Mouse (Mus musculus) testis, adult 2 months (tissue): Measurements from ENCODE around the gene Zcchc9.

Experiments
- CTCF ChIP-seq: fragments of 200-500 bp; IDR thresholded peaks from 2 replicates; pipeline ENCODE4 v1.5.1; 2012; ENCODE audit warnings: low read depth, mild to moderate bottlenecking, inconsistent platforms, low read length, moderate library complexity; ENCODE audit not compliant: control insufficient read depth, insufficient read depth, insufficient replicate concordance
- POLR2A ChIP-seq: fragments of 200-500 bp; IDR thresholded peaks from 2 replicates; pipeline ENCODE4 v1.6.1; 2012; ENCODE audit warnings: low read depth, mild to moderate bottlenecking, inconsistent platforms, low read length, moderate library complexity; ENCODE audit not compliant: control insufficient read depth

DNA sequence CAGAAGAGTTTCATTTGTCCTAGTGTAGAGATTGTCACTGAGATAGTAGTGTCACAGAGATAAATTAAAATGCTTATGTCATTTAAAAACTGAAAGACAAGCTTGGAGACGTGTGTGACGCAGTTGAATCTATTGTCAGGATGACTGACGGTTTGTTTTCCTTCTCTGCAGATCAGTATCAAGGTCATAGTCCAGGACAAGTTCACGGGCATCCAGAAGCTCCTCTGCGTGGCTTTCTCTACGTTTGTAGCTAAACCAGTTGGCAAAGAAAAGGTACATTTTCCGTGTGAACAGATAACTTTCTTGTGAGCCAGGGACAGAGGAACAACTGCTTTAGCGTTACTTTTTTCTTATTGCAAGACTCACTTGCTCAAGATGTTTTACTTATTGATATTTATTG is 47.7 kb downstream of the Zcchc9 start:
- TF ChIP-seq POLR2A: no peak
- TF ChIP-seq CTCF: no peak
